Mouse (Mus musculus) stomach, postnatal 0 days (tissue): ENCODE results near the gene Insl5.

Experiments used
- CTCF ChIP-seq: IDR thresholded peaks from 2 replicates; pipeline ENCODE4 v1.5.1; 2016; ENCODE audit warnings: antibody characterized with exemption, low read depth, mild to moderate bottlenecking, moderate library complexity
- EP300 ChIP-seq: optimal IDR thresholded peaks from 2 replicates; pipeline ENCODE3; 2016; ENCODE audit warnings: antibody characterized with exemption

DNA sequence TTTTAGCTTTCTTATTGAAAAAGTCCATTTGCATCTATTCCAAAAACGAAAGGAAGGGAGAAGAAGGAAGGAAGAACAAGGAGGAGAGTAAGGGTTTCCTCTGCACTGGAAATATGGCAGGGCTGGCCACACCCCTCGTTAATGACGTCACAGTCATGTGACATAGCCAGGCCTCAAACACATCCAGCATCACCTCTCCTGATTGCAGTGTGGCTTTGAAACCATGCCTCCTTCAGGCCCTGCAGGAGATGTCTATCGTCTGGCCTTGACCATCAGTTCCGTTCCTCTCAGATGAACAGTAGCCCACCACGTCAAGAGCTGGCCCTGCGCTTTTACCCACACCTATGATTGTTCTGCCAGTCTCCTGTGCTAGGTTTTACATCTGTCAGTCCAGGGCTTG lies 40.5 kb downstream of the Insl5 start:
- TF ChIP-seq CTCF, result no peak
- no peak for TF ChIP-seq EP300
